8 mouse cellular contexts compared by ENCODE assay signal in genomic region chr4:22476967-22477710, GRCm38 (mm10). TPM values are rescaled to one million over a fixed set of nuclear protein-coding genes. Genes with fewer than 3 reads are reported as not detected.
DNase-seq lines count a peak whose midpoint lies in the region; ATAC-seq and TF ChIP-seq lines count a peak whose summit lies in the region.

No protein-coding gene starts in this region.

- peak overlapping the region; percentile 89 for H3K4me2 ChIP-seq in hindbrain, embryonic 12.5 days (replicated peaks)
- H3K4me2 ChIP-seq in liver, embryonic 13.5 days: 0 out of 2 replicates have a peak overlapping the region, but pooled peaks have one; percentile 10

- H3K27ac ChIP-seq in heart, adult 2 months: no peak overlapping the region
- no peak overlapping the region for H3K27ac ChIP-seq in cortical plate, adult 2 months (ENCODE audit: insufficient read depth, low read length)
- peak overlapping the region; percentile 93 for H3K27ac ChIP-seq in hindbrain, embryonic 12.5 days
- no peak overlapping the region for H3K27ac ChIP-seq in liver, embryonic 13.5 days
- no peak overlapping the region for H3K27ac ChIP-seq in small intestine, adult 2 months (ENCODE audit: insufficient read depth, low read depth, low read length)

- ATAC-seq in hindbrain, embryonic 12.5 days (ENCODE audit: low FRiP score): peak; percentile 85
- ATAC-seq in liver, embryonic 13.5 days (ENCODE audit: low read depth): no peak

- no peaks in the 10 kb centered on the region for H3K9me3 ChIP-seq in hindbrain, embryonic 12.5 days (replicated peaks)
- no peaks in the 10 kb centered on the region for H3K9me3 ChIP-seq in liver, embryonic 13.5 days (replicated peaks)

- TF ChIP-seq EP300 in heart, adult 2 months (IDR thresholded peaks at IDR 0.05; ENCODE audit: insufficient read depth, low read depth, low read length): no peak

- peaks cover 6% of the 10 kb centered on the region for H3K27me3 ChIP-seq in heart, adult 2 months (ENCODE audit: control insufficient read depth, insufficient read depth, low read length)
- no peaks in the 10 kb centered on the region for H3K27me3 ChIP-seq in hindbrain, embryonic 12.5 days
- H3K27me3 ChIP-seq in liver, embryonic 13.5 days: peaks cover 77% of the 10 kb centered on the region
- peaks cover 29% of the 10 kb centered on the region for H3K27me3 ChIP-seq in small intestine, adult 2 months (ENCODE audit: control insufficient read depth, insufficient read depth, low read length)

- no peaks in the 10 kb centered on the region for H3K79me2 ChIP-seq in heart, adult 2 months (replicated peaks; ENCODE audit: control insufficient read depth, insufficient read depth, low read length)

- WGBS in heart, adult 2 months: 2% methylated on average over 23 of the region's 23 CpGs
- under 1% methylated on average over 21 of the region's 23 CpGs for WGBS in hindbrain, embryonic 12.5 days
- 2% methylated on average over 23 of the region's 23 CpGs for WGBS in liver, embryonic 13.5 days (ENCODE audit: insufficient replicate concordance)
- 2% methylated on average over 23 of the region's 23 CpGs for WGBS in small intestine, adult 2 months

- no peak overlapping the region for H3K9ac ChIP-seq in heart, adult 2 months (ENCODE audit: low read depth, low read length)
- peak overlapping the region; percentile 69 for H3K9ac ChIP-seq in hindbrain, embryonic 12.5 days
- H3K9ac ChIP-seq in liver, embryonic 13.5 days: no peak overlapping the region

- no peaks in the 10 kb centered on the region for H3K36me3 ChIP-seq in heart, adult 2 months (ENCODE audit: control insufficient read depth, insufficient read depth, low read length)
- H3K36me3 ChIP-seq in hindbrain, embryonic 12.5 days: no peaks in the 10 kb centered on the region
- H3K36me3 ChIP-seq in liver, embryonic 13.5 days: no peaks in the 10 kb centered on the region
- H3K36me3 ChIP-seq in small intestine, adult 2 months (ENCODE audit: control insufficient read depth, insufficient read depth, low read length): no peaks in the 10 kb centered on the region

- H3K4me1 ChIP-seq in heart, adult 2 months (ENCODE audit: control insufficient read depth, insufficient read depth, low read length): no peaks in the 10 kb centered on the region
- no peaks in the 10 kb centered on the region for H3K4me1 ChIP-seq in cortical plate, adult 2 months (ENCODE audit: control insufficient read depth, insufficient read depth, low read length)
- H3K4me1 ChIP-seq in hindbrain, embryonic 12.5 days: peaks cover 21% of the 10 kb centered on the region
- H3K4me1 ChIP-seq in liver, embryonic 13.5 days (replicated peaks): no peaks in the 10 kb centered on the region
- no peaks in the 10 kb centered on the region for H3K4me1 ChIP-seq in small intestine, adult 2 months (ENCODE audit: control insufficient read depth, insufficient read depth, insufficient read length, low read length)

- TF ChIP-seq POLR2A in heart, adult 2 months (IDR thresholded peaks at IDR 0.05; ENCODE audit: insufficient read depth, low read depth, low read length): no peak
- no peak for TF ChIP-seq POLR2A in cortical plate, adult 2 months (IDR thresholded peaks at IDR 0.05; ENCODE audit: extremely low read depth, insufficient read depth, low read length)
- no peak for TF ChIP-seq POLR2A in small intestine, adult 2 months (IDR thresholded peaks at IDR 0.05; ENCODE audit: low read depth, low read length)

- intact Hi-C loops in heart, adult 2 months (cut with DNase I): loop anchor here (5.0 kb wide), 2 partner anchors 1090 to 1680 kb away; no protein-coding TSS in a partner anchor
- intact Hi-C loops in heart, postnatal 14 days (cut with DNase I): loop anchor here (5.0 kb wide), 1 partner anchor 1675 kb away; no protein-coding TSS in a partner anchor

- TF ChIP-seq CTCF in heart, adult 2 months (IDR thresholded peaks at IDR 0.05): peak; percentile 67
- TF ChIP-seq CTCF in cortical plate, adult 2 months (IDR thresholded peaks at IDR 0.05; ENCODE audit: extremely low read depth, insufficient read depth, low read length): peak; percentile 87
- TF ChIP-seq CTCF in small intestine, adult 2 months (IDR thresholded peaks at IDR 0.05; ENCODE audit: extremely low read depth, insufficient read length, insufficient replicate concordance, low read depth, low read length): peak; percentile 19; the same call in 1 of the 2 replicates

- H3K4me3 ChIP-seq in heart, adult 2 months: no peak overlapping the region
- H3K4me3 ChIP-seq in cortical plate, adult 2 months (ENCODE audit: insufficient read depth, low read length): peak overlapping the region; percentile 50
- H3K4me3 ChIP-seq in hindbrain, embryonic 12.5 days: peak overlapping the region; percentile 43
- no peak overlapping the region for H3K4me3 ChIP-seq in liver, embryonic 13.5 days (replicated peaks)
- H3K4me3 ChIP-seq in small intestine, adult 2 months (ENCODE audit: low read depth, low read length): no peak overlapping the region

- DNase-seq in heart, adult 2 months: no peak
- no peak for DNase-seq in heart, postnatal 14 days
- peak; percentile 28 to 38 for DNase-seq in B cell, adult 2 months
- no peak for DNase-seq in liver, embryonic 13.5 days
- no peak for DNase-seq in ovary, postnatal 10 days (ENCODE audit: low spot score)

RNA-seq across cellular contexts. Expression of gene Pou3f2, which starts 11.0 kb away (rescaled TPM):
- total RNA-seq in heart, adult 2 months (2021): not detected
- not detected in 2 replicates for polyA plus RNA-seq in heart, adult 2 months (2012; rRNA removed)
- total RNA-seq in heart, postnatal 14 days (2021): not detected
- polyA plus RNA-seq in cortical plate, adult 2 months (2012; rRNA removed): 16.3 and 16.7 TPM in 2 replicates
- 39.0 and 39.6 TPM in 2 replicates for polyA plus RNA-seq in hindbrain, embryonic 12.5 days (2016; fragmentation: Nextera tagmentation; extraction: Ambion mirVana)
- polyA plus RNA-seq in liver, embryonic 13.5 days (2015; fragmentation: Nextera tagmentation; extraction: Ambion mirVana): 0.01 and 0.06 TPM in 2 replicates
- polyA plus RNA-seq in small intestine, adult 2 months (2012; rRNA removed): 0.01 TPM in 1 of 2 replicates, not detected in the other

Comparison
In these comparisons a context has a peak if more than half of its experiments do, and no peak if none do; other contexts are left out.
1. DNase-seq: peak in B cell, adult 2 months (2 of 2); none in heart, adult 2 months (0 of 2), heart, postnatal 14 days (0 of 2), liver, embryonic 13.5 days (single experiment) and ovary, postnatal 10 days (single experiment).
2. H3K4me3 ChIP-seq: peak in cortical plate, adult 2 months (single experiment) and hindbrain, embryonic 12.5 days (single experiment); none in heart, adult 2 months (single experiment), liver, embryonic 13.5 days (single experiment) and small intestine, adult 2 months (single experiment).
3. CTCF ChIP-seq: peak in every context shown above with its lines; median percentile 87 in cortical plate, adult 2 months; 67 in heart, adult 2 months; 19 in small intestine, adult 2 months.
4. RNA of gene Pou3f2, which starts 11.0 kb away (polyA plus RNA-seq): 39.0 to 39.6 TPM in hindbrain, embryonic 12.5 days and 16.3 to 16.7 TPM in cortical plate, adult 2 months; 0.01 to 0.06 TPM in liver, embryonic 13.5 days, not detected in heart, adult 2 months and 0.01 TPM in small intestine, adult 2 months; every median in the first group is over 10 times any median in the second.